Mouse (Mus musculus): ENCODE results near the gene Plpp2.

DNA sequence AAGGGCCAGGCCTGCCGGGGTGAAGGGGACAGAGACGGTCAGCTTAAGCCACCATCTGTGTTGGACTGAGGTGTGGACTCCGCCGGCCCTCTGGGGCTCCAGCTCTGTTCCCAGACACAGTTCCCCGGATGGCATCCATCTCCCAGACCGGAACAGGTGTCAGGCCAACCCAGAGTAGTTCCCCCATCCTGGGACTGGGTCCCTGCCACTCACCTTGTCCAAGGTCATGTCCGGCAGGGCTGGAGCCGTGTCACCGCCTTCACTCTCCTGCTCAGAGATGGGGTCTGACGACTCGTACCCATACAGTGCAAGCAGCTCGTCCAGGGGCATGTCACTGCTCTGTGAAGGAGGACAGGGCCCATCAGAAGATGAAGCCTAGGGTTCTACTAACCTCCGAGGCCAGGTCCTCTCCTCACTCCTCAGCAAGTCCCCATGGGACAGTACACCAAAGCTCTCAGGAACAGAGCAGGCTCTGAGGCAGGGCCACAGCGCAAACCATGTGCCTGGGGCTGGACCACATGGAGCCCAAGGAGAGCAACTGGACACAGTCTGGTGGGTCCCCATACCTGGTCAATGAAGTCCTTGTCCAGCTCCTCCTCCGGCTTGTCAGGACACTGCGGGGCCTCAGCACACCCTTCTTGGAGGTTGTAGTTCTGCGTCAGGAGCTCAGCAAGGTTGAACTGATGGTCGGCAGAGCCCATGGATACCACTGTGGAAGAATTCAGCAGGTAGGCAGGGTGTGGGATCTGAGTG lies 15.6 kb upstream of the Plpp2 start:
- no peak for TF ChIP-seq CTCF (IDR thresholded peaks at IDR 0.05; ENCODE audit: extremely low read depth, insufficient read length, insufficient replicate concordance, low read depth, low read length)
- TF ChIP-seq POLR2A (IDR thresholded peaks at IDR 0.05; ENCODE audit: low read depth, low read length) = no peak

Data from small intestine, adult 2 months (tissue).